Mouse (Mus musculus) lung, postnatal 14 days (tissue): ENCODE data around the gene Rev3l.
"Not testable (repeated sequence)": the region's sequence is repeated elsewhere in the genome, so short reads cannot be mapped to it uniquely, and the experiment has no call there.

Experiments
- DNase-seq: peaks from one replicate; pipeline ENCODE4 v3.0.0; 2021

Gene Rev3l

DNA sequence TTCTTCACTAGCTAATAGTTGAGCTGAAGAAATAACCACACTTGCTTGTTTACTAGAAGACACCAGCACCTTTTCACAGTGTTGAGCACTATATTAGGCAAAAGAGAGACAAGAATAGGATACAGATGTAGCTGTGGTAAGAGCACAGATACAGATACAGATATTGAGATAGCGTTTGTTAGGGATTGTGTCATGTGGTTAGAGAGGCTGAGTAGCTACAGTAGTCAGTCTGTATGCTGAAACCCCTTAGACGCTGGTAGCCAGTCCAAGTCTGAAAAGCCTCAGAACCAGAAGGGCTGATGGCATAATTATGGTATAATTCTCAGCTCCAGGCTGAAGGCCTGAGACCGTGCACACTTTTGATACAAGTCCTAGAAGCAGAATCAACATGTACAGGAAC lies 53.3 kb downstream of the Rev3l start:
- no peak for DNase-seq

DNA sequence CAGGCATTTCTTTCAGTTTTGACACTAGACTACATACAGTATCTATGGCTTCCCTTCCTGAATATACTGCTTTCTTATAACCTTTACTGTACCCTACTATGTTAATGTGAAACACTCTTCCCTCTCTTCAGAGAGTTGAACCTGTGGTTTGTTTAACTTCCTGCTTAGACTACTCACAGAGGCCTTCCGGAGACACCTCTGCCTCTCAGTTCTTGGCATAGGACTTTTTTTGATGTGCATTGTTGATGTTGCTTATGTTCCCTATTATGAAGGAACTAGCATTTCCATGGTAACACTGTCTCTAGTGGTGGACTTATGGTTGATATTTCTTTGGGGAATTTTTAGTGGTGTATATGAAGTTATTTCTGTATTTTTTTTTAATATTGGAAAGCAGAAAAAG lies 61.4 kb downstream of the Rev3l start:
- no peak for DNase-seq

- DNase-seq = peak; percentile 48
These were observed 79.6 kb downstream of the Rev3l start for GRCm38 (mm10) chr10:39811507-39811906.

DNA sequence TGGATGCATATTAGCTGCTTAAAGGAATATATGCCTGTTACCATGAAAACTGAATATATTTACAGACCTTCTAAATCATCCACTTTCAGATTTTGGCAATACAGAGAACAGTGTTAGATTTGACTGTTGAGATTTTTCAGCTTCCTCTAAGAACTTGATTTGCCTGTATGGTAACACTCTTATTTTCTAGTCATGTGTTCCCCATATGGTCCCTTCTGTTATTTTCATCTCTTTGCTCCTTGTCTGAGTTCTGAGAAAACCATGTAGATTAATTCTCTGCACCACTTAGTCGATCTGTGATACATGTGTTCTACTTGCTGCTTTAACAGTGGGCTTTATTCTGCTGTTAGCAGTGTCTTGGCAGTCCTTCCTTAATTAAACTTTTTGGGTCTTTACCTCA lies 110.7 kb downstream of the Rev3l start:
- no peak for DNase-seq

- DNase-seq = no peak
These were observed 133.6 kb downstream of the Rev3l start for GRCm38 (mm10) chr10:39865509-39865908.

DNA sequence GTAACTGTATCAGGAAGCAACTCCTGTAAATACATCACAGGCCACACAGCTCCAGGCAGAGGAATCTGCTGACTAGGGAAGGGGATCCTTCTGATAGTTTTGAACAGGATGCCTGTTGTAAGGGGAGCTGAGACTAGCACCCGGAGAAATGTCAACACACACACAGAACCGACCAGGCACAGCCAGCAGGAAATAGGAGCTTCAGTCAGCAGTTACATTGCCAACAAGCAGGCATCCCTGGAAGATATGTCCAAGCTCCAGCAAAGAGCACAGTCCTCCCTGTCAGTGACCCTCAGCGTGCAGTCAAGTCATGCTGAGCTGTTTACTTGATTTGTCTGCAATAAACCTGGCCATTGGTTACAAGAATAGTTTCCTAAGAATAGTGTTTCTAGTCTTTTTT lies 156.7 kb downstream of the Rev3l start:
- DNase-seq = no peak

GRCm38 (mm10) chr10:39893702-39894697 lies 162.1 kb downstream of the Rev3l start:
- DNase-seq = no peak

GRCm38 (mm10) chr10:39896503-39896902 lies 164.6 kb downstream of the Rev3l start:
- DNase-seq = no peak

DNA sequence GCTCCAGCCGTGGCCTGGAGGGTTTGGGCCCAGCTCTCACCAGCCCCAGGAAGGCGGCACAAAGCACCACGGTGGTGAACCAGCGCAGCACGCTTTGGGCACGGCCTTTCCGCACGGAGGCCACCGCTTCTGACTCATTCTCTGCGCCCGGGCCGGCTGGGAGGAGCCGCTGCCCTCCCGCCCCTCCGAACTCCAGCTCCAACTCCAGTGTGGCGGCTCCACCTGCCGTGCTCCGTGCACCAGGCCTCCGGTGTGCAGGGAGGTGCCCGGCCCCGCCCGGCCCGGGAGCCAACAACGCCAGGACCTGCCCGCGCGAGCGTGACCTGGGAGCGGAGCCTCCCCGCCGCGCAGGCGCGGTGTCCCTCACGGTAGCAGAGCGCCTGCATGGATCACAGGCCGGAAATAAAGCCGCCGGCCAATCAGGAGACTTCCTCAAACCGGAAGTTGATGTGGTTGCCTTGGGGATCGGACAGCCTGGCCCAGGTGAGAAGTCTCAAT lies 167.0 kb downstream of the Rev3l start, which contains the start of gene Mfsd4b4:
Gene Mfsd4b4 (minus strand): TSS at position 365 of the 498 bp plus-strand sequence.
- DNase-seq = peak; percentile 85

- DNase-seq = no peak
These were observed 172.3 kb downstream of the Rev3l start for GRCm38 (mm10) chr10:39904191-39904590.

GRCm38 (mm10) chr10:39906799-39907658 lies 175.1 kb downstream of the Rev3l start:
- DNase-seq = no peak

DNA sequence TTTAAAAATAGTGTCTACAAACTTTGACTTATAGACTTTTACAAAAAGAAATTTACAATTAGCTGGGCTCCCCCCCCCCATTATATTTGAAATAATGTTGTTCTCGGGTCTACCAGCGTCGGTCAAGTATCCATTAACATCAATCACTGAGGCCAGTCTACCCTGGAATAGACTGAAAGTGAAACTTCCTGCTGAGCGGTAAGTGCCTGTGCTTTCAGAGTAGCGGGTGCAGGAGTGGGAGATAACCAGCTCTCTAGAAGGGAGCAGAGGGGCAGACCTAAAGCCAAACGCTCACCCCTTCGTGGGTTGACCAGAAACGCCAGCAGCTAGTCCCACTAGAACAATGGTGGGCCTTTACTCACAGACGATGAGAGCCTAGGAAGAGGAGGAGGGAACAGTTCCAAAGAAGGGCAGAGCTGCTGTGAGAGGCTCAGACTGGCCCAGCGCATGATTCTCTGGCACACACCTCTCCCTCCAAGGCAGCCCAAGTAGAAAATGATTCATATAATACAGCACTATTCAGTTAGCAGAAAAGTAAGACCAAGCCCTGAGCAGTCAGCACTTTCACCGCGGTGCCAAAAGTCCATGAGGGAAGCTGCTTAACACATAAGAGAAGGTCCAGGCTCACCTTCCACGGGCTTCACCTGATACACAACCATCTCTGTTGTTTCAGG lies 177.0 kb downstream of the Rev3l start:
- no peak for DNase-seq

- DNase-seq = no peak
These were observed 180.7 kb downstream of the Rev3l start for GRCm38 (mm10) chr10:39912616-39913015.

DNA sequence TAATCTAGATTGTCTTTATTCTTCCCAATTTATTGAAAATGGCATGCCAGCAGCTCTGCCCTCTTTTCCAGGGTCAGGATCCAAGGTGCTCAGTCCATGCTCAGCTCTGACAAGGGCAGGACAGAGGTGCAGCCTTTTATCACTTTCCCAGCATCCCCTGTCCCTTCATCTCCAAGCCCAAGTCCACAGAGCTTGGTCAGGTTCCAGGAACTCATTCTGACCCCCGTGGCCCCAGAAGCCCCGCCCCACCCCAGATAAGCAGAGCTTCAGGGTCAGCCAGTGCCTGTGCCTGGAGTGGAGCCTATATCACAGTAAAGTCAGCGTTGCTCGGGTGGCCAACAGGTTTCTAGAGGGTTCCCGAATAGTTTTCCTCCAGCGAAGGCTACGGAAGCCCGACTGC lies 192.6 kb downstream of the Rev3l start:
- DNase-seq = not testable (repeated sequence)
